Mouse (Mus musculus): Measurements from ENCODE around the gene Pcnx4.

Gene Pcnx4

DNA sequence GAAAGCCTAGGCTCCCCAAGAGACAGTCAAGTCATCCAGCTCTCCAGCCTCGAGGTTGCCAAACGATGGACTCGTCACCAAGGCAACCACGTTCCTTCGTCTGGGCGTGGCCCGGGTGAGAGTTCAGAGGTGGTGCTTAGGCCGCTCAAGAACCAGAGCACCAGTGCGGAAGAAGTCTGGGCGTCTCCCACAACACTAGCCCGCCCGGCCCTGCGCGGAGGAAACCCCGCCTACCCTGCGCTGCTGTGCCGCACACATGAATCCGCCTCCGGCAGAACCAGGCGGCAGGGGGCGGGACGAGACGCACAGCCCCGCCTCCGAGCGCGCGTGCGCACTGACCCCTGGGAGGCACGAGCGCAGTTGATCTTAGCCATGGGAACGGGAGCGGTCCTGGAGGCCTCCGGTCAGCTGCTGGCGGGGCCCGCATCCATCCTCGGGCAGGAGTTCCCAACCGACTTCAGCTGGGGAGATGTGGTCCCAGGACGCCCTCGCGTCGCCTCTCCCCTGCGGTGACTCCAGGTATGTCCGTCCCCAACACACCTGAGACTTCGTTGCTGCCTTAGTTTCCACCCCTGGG is at the start of gene Pcnx4:
TSS of gene Pcnx4 (plus strand) at position 363 of the 577 bp plus-strand sequence.
- peak; percentile 99 for DNase-seq (ENCODE audit: low spot score)

DNA sequence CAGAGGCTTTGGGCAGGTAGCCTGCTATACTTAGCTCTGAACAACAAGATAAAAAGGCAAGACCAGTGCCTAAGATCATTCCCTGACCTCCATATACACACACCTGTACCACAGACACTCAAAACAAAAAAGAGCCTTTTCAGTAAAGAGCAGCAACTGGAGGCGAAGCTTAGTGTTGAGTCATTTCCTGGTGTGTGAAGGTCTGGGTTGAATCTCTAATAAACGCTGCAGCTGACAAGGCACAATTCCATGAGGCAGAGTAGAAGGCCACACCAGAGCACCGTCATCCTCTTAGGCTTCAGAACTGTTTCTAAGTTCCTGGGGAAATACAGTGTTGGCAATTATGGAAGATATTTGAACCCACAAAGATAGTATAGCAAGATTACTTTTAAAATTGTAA is 48.7 kb upstream of the Pcnx4 start:
- DNase-seq (ENCODE audit: low spot score) = no peak

- no peak for DNase-seq (ENCODE audit: low spot score)
Observed at GRCm38 (mm10) chr12:72489995-72490394, 46.2 kb upstream of the Pcnx4 start.

DNA sequence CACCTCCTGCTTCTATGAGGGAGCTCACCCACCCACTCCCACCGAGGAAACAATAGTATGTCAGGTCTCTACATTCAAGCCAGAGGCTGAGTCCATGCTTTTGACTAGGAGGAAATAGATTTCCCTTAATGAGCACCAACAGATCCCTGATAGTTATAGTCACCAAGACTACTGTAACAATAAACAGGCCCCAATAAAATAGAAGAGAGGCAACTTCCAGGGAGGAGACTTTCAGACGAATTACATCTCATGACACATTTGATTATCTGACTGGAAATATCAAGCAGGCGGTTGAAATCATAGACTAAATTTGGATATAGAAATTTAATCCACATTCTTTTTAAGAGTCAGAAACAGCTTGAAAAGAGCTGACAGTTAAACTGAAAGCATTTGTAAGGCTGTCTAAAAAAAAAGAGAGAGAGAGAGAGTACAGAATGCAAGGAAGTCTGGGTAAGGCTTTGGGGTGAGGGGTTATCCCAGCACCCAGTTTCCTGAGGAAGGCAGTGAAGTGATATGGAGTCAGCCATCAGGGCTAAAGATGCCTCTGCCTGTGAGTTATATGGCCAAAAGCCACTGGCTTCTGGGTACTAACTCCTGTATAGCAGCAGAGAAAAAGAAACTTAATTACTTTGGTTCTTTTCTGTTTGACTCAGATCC is 45.0 kb upstream of the Pcnx4 start:
- no peak for DNase-seq (ENCODE audit: low spot score)

- DNase-seq (ENCODE audit: low spot score) = no peak
Observed at GRCm38 (mm10) chr12:72496866-72497600, 39.1 kb upstream of the Pcnx4 start.

DNA sequence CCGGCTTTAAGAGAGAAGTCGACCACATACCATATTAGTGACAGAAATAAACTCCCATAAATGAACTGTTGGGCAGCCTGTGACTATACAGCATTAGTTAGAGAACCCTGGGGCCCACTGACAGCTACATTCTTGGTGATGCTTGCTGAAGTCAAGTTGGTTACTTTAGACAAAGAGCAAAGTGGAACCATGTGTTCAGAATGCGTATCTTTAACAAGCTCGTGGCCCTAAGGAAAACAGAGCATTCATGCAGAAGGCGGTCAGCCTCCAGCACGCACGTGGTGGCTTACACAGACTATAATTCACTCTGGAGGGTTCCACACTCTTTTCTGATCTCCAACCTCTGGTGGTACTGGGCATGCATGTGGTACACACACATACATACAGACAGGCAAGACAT is 26.6 kb upstream of the Pcnx4 start:
- DNase-seq (ENCODE audit: low spot score) = no peak

- peak; percentile 37 for DNase-seq (ENCODE audit: low spot score)
Observed at GRCm38 (mm10) chr12:72515446-72515845, 20.7 kb upstream of the Pcnx4 start.

DNA sequence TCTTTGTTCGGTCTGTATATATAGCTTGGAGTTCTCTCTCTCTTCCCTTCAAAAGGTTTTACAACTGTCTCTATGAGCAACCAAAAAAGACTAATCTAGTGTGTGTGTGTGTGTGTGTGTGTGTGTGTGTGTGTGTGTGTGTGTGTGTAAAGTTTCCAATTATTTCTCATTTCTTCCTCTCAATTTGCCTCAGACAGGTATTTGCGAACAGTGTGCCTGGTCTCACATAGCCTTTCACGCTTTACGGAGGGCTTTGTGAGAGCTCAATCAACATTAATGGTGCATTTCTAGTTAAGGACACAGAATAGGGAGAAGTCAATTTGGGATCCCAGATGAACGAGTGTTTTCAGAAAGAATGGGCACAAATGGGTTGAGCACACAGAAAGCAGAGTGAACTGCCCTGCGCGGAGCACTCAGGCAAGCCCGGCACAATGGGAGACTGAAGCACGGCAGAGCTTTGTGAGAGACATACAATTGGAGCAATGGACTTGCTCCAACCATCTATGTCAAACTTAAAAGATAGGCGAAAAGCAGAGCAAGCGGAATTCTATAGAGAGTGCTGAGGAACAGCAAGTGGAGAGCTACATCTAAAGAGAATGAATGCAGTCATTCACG is 18.0 kb upstream of the Pcnx4 start:
- DNase-seq (ENCODE audit: low spot score) = no peak

DNA sequence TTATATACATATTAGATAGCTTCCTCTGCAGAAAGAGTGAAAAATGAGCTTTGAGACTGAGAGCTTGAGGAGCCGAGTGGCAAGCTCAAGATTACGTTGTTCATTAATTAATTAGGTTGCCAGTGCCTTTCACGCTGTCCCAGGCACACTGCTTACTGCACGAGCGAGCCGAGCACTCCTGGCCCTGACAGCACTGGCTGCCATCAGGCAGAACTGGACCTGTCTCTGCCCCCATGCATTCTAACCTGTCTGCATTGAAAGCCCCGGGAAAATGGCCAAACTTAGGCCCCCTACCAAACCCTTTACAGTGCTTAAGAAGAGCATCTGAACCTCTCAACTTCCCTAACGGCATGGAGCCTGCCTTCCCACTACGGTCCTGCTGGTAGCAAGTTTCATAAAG is 16.8 kb upstream of the Pcnx4 start:
- DNase-seq (ENCODE audit: low spot score) = peak; percentile 12

DNA sequence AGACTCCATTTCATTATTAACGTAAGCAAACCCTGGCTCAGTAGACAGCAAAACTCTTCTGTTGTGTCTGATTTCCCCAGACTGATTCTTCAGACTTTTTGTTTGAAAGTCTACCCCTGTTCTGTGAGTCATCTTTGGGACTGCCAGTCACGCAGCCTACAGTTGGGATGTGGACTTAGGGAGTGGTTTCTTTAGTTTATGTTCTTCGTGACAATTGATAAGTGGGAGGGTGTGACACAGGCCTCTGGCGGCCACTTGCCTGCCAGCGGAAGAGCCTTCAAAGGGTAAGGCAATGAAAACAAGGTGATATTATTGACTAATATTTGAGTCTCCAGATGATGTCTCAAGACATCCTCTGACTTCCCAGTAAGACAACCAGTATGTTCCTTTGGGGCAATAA is 16.3 kb upstream of the Pcnx4 start:
- DNase-seq (ENCODE audit: low spot score) = peak; percentile 11

- DNase-seq (ENCODE audit: low spot score) = peak; percentile 71
Observed at GRCm38 (mm10) chr12:72520645-72521044, 15.5 kb upstream of the Pcnx4 start.

DNA sequence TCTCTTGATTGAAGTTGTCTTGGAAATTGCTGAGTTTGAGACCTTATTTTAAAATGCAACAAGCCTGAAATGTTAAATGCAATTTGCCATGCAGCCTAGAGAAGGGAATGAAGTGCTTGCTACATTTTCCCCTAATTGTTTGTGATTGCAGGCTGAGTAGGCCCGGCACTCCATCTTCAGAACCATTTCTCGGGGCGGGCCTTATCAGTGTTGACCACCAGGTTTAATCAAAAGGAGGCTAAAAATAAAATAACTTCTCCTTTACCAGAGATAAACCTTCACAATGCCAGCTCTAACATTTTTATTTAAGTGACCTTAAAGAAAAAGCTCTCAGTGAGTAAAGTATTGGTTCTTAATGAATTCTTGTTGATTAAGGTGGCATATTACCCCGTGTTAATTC is 10.6 kb upstream of the Pcnx4 start:
- DNase-seq (ENCODE audit: low spot score) = no peak

GRCm38 (mm10) chr12:72532303-72532702 is 3.9 kb upstream of the Pcnx4 start:
- DNase-seq (ENCODE audit: low spot score) = no peak

DNA sequence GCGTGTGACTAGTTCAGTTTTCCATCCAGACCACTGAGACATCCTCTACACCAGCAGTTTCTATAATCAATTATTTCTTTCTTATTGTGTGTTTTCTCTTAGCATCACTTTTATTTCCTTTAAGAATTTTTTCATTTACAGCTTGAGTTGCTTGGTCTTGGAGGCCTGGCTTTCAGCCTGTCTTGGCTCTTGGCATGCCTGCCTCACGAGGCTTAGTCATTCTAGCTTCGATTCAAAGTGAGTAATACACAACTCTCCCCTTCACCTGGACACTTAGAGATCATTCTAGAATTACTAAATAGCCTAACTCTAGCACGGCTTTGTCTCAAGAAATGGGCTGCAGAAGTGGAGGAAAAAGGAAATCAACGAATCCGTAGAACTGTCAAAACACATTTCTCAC is 2.2 kb upstream of the Pcnx4 start:
- no peak for DNase-seq (ENCODE audit: low spot score)

- no peak for DNase-seq (ENCODE audit: low spot score)
Observed at GRCm38 (mm10) chr12:72535599-72535998, 584 bp upstream of the Pcnx4 start.

GRCm38 (mm10) chr12:72538571-72538970 is 2.4 kb downstream of the Pcnx4 start:
- no peak for DNase-seq (ENCODE audit: low spot score)

DNA sequence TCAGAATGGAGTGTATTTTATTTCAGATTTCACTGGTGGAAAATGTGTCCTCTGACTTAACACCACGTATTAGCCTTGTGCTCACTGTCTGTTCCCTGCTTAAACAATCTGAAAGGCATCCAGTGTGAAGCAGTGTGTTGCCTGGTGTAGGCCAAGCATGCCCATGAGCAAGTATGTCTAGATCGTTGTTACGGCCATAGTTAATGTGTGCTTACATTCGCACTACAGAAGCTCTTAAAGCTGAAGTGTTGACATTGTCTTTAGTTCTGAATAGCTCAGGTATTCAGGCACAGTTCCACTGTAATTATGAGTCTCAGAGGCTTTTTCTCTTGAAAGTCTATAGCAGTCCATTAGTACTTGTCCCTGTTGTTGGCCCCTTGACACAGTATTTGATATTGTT is 18.2 kb downstream of the Pcnx4 start:
- DNase-seq (ENCODE audit: low spot score) = no peak

GRCm38 (mm10) chr12:72564281-72564795 is 28.2 kb downstream of the Pcnx4 start:
- DNase-seq (ENCODE audit: low spot score) = no peak

DNA sequence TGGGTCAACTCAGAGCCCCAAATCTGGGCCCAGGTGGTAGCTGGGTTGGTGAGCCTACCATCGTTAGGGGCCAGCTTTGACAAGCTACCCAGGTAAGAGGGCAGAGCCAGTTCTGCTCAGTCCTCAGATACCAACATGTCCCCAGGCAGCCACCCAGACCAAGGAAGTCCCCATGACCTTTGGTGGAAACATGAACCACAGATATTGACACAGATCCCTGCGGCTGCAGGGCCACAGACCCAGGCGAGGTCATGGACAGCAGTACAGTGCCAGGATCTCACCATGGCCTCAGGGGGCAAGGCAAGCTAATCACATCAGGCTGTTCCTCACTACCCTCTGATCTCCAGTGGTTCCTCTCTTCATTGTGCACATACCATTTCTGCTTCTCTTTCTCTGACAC is 45.8 kb downstream of the Pcnx4 start:
- no peak for DNase-seq (ENCODE audit: low spot score)

DNA sequence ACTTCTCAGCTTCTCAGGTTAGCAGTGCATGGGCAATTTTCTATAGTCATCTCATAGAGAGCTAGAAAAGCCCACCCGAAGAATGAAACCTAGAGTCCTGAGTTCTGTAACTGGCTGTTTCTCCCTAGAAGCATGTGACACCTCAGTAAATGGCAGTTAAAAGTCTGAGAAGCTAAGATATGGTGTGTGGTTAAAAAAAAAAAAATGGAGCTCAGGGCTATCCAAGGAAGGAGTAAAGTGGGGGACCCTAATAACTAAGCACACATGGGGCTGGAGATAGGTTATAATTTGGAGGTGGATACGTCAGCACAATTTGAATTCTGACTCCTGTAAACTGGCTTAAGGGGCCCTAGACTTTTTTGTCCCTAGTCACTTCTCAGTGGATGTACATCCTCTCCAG is 46.9 kb downstream of the Pcnx4 start:
- no peak for DNase-seq (ENCODE audit: low spot score)

- DNase-seq (ENCODE audit: low spot score) = no peak
Observed at GRCm38 (mm10) chr12:72585339-72585738, 49.2 kb downstream of the Pcnx4 start.

- DNase-seq (ENCODE audit: low spot score) = no peak
Observed at GRCm38 (mm10) chr12:72592991-72593390, 56.8 kb downstream of the Pcnx4 start.

DNA sequence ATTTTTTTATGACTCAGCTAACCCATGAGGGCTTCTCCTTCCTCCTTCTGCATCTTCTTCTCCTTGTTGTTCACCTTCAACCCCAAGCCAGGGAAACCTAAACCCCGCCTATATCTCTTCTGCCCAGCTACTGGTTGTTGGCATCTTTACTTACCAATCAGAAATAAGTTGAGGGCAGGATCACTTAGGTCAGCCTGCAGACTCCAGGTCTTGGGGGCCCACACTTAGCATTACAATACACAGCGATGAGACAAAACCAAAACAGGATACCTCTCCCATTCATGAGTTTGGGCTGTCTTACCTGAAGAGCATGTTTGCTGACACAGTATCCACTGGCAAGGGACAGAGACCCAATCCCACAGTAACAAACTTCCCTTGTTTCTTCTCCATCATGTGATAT is 57.8 kb downstream of the Pcnx4 start:
- DNase-seq (ENCODE audit: low spot score) = no peak
